Mouse (Mus musculus): ENCODE results near the gene 1500011B03Rik. TPM values are rescaled to one million over a fixed set of nuclear protein-coding genes. Genes with fewer than 3 reads are reported as not detected.
"Not testable (repeated sequence)": the region's sequence is repeated elsewhere in the genome, so short reads cannot be mapped to it uniquely, and the experiment has no call there.

1500011B03Rik gene
- polyA plus RNA-seq (2015; fragmentation: Nextera tagmentation; extraction: Ambion mirVana), result 102 and 105 TPM in 2 replicates

- 8% methylated on average over 53 of the region's 53 CpGs for WGBS
- Histone ChIP-seq H3K36me3 (peaks cover 20% of the 10 kb centered on the region), H3K4me2 (peak within 1 kb of the TSS; percentile 70), H3K9ac (peak within 1 kb of the TSS; percentile 80), H3K4me1 (peaks cover 11% of the 10 kb centered on the region), H3K4me3 (replicated peaks) (peak within 1 kb of the TSS; percentile 80), H3K27ac (peak within 1 kb of the TSS; percentile 81), H3K27me3 (no peaks in the 10 kb centered on the region), H3K9me3 (replicated peaks) (peaks cover 6% of the 10 kb centered on the region; the same call in 1 of the 2 replicates)
- ATAC-seq (replicated peaks; ENCODE audit: low FRiP score), result peak; percentile 80
These were observed at the start of gene 1500011B03Rik for GRCm38 (mm10) chr5:114822796-114823688. 1500011B03Rik (minus strand) TSS chr5:114823468.

- Histone ChIP-seq H3K9ac (no peak overlapping the region), H3K9me3 (replicated peaks) (peaks cover 14% of the 10 kb centered on the region), H3K4me3 (replicated peaks) (no peak overlapping the region), H3K27ac (no peak overlapping the region), H3K4me1 (peaks cover 9% of the 10 kb centered on the region; the same call in 1 of the 2 replicates), H3K27me3 (no peaks in the 10 kb centered on the region), H3K4me2 (no peak overlapping the region), H3K36me3 (0 out of 2 replicates have a peak, but pooled peaks cover 3% of the 10 kb centered on the region)
- 87% methylated on average over 12 of the region's 12 CpGs for WGBS
- ATAC-seq (replicated peaks; ENCODE audit: low FRiP score), result no peak
These were observed 42.0 kb upstream of the 1500011B03Rik start for GRCm38 (mm10) chr5:114865279-114865678.

GRCm38 (mm10) chr5:114864813-114865212 is 41.5 kb upstream of the 1500011B03Rik start:
- Histone ChIP-seq H3K9ac (no peak overlapping the region), H3K9me3 (replicated peaks) (peaks cover 14% of the 10 kb centered on the region), H3K4me3 (replicated peaks) (no peak overlapping the region), H3K27me3 (no peaks in the 10 kb centered on the region), H3K4me1 (peaks cover 9% of the 10 kb centered on the region; the same call in 1 of the 2 replicates), H3K27ac (no peak overlapping the region), H3K36me3 (0 out of 2 replicates have a peak, but pooled peaks cover 3% of the 10 kb centered on the region), H3K4me2 (no peak overlapping the region)
- no peak for ATAC-seq (replicated peaks; ENCODE audit: low FRiP score)
- WGBS, result 79% methylated on average over 7 of the region's 7 CpGs

- H3K27me3 ChIP-seq, result peaks cover 11% of the 10 kb centered on the region
- H3K4me3 ChIP-seq (replicated peaks), result no peak overlapping the region
- no peak overlapping the region for H3K9ac ChIP-seq
- no peak for ATAC-seq (replicated peaks; ENCODE audit: low FRiP score)
- WGBS, result 64% methylated on average over 6 of the region's 6 CpGs
- H3K4me1 ChIP-seq, result peaks cover 12% of the 10 kb centered on the region; the same call in 1 of the 2 replicates
- H3K9me3 ChIP-seq (replicated peaks), result no peaks in the 10 kb centered on the region
- H3K27ac ChIP-seq, result no peak overlapping the region
- no peak overlapping the region for H3K4me2 ChIP-seq
- H3K36me3 ChIP-seq, result no peaks in the 10 kb centered on the region
These were observed 38.5 kb upstream of the 1500011B03Rik start for GRCm38 (mm10) chr5:114861730-114862129.

GRCm38 (mm10) chr5:114859253-114859652 is 36.0 kb upstream of the 1500011B03Rik start:
- no peak for ATAC-seq (replicated peaks; ENCODE audit: low FRiP score)
- Histone ChIP-seq H3K9me3 (replicated peaks) (no peaks in the 10 kb centered on the region), H3K36me3 (no peaks in the 10 kb centered on the region), H3K9ac (no peak overlapping the region), H3K4me3 (replicated peaks) (peak overlapping the region; percentile 27), H3K4me2 (peak overlapping the region; percentile 57), H3K27me3 (peaks cover 11% of the 10 kb centered on the region), H3K4me1 (peaks cover 12% of the 10 kb centered on the region; the same call in 1 of the 2 replicates), H3K27ac (no peak overlapping the region)
- WGBS, result 7% methylated on average over 18 of the region's 18 CpGs

- H3K4me2 ChIP-seq, result peak within 1 kb of the TSS; percentile 57
- no peak within 1 kb of the TSS for H3K9ac ChIP-seq
- H3K4me3 ChIP-seq (replicated peaks), result peak within 1 kb of the TSS; percentile 27
- peaks cover 12% of the 10 kb centered on the region; the same call in 1 of the 2 replicates for H3K4me1 ChIP-seq
- peaks cover 11% of the 10 kb centered on the region for H3K27me3 ChIP-seq
- no peaks in the 10 kb centered on the region for H3K9me3 ChIP-seq (replicated peaks)
- ATAC-seq (replicated peaks; ENCODE audit: low FRiP score), result no peak
- no peak within 1 kb of the TSS for H3K27ac ChIP-seq
- WGBS, result 85% methylated on average over 12 of the region's 12 CpGs
- no peaks in the 10 kb centered on the region for H3K36me3 ChIP-seq
These were observed 35.3 kb upstream of the 1500011B03Rik start, which contains the start of gene Gm9936 for GRCm38 (mm10) chr5:114858582-114858981. Gm9936 (minus strand) TSS chr5:114858682.

- ATAC-seq (replicated peaks; ENCODE audit: low FRiP score), result not testable (repeated sequence)
- 70% methylated on average over 3 of the region's 5 CpGs for WGBS
These were observed 30.1 kb upstream of the 1500011B03Rik start, which contains the start of gene 4930519G04Rik for GRCm38 (mm10) chr5:114853364-114853763. 4930519G04Rik (plus strand) TSS chr5:114853664.

GRCm38 (mm10) chr5:114851565-114852236 is 28.4 kb upstream of the 1500011B03Rik start:
- Histone ChIP-seq H3K4me1 (no peaks in the 10 kb centered on the region), H3K27ac (no peak overlapping the region)
- ATAC-seq (replicated peaks; ENCODE audit: low FRiP score), result no peak

More at GRCm38 (mm10) chr5:114853364-114853763, 30.1 kb upstream of the 1500011B03Rik start, which contains the start of gene 4930519G04Rik:
- not testable (repeated sequence) for H3K27ac ChIP-seq; H3K4me2 ChIP-seq; H3K4me3 ChIP-seq (replicated peaks); H3K27me3 ChIP-seq; H3K9ac ChIP-seq; H3K4me1 ChIP-seq; H3K36me3 ChIP-seq; H3K9me3 ChIP-seq (replicated peaks)

GRCm38 (mm10) chr5:114844371-114844770 is 21.1 kb upstream of the 1500011B03Rik start:
- not testable (repeated sequence) for H3K27ac ChIP-seq; H3K9me3 ChIP-seq (replicated peaks); H3K4me2 ChIP-seq; H3K4me1 ChIP-seq; H3K9ac ChIP-seq; H3K36me3 ChIP-seq; ATAC-seq (replicated peaks; ENCODE audit: low FRiP score); H3K4me3 ChIP-seq (replicated peaks); H3K27me3 ChIP-seq
- WGBS, result 73% methylated on average over 2 of the region's 2 CpGs

More at GRCm38 (mm10) chr5:114851565-114852236, 28.4 kb upstream of the 1500011B03Rik start:
- Histone ChIP-seq H3K27me3 (no peaks in the 10 kb centered on the region), H3K9me3 (replicated peaks) (no peaks in the 10 kb centered on the region), H3K4me2 (no peak overlapping the region), H3K9ac (no peak overlapping the region), H3K36me3 (no peaks in the 10 kb centered on the region), H3K4me3 (replicated peaks) (no peak overlapping the region)
- 78% methylated on average over 20 of the region's 20 CpGs for WGBS

- Histone ChIP-seq H3K9ac (no peak overlapping the region), H3K27me3 (no peaks in the 10 kb centered on the region), H3K36me3 (no peaks in the 10 kb centered on the region), H3K27ac (no peak overlapping the region), H3K4me3 (replicated peaks) (no peak overlapping the region), H3K4me2 (no peak overlapping the region), H3K9me3 (replicated peaks) (no peaks in the 10 kb centered on the region), H3K4me1 (peaks cover 9% of the 10 kb centered on the region)
- 74% methylated on average over 5 of the region's 5 CpGs for WGBS
- ATAC-seq (replicated peaks; ENCODE audit: low FRiP score), result 0 out of 2 replicates have a peak, but pooled peaks have one; percentile 9
These were observed 19.4 kb upstream of the 1500011B03Rik start for GRCm38 (mm10) chr5:114842674-114843073.

GRCm38 (mm10) chr5:114842155-114842554 is 18.9 kb upstream of the 1500011B03Rik start:
- not testable (repeated sequence) for ATAC-seq (replicated peaks; ENCODE audit: low FRiP score); H3K9ac ChIP-seq; H3K4me2 ChIP-seq; H3K9me3 ChIP-seq (replicated peaks); H3K4me1 ChIP-seq; H3K27ac ChIP-seq; H3K4me3 ChIP-seq (replicated peaks); H3K27me3 ChIP-seq; H3K36me3 ChIP-seq
- WGBS, result 32% methylated on average over 3 of the region's 3 CpGs

Data from kidney, embryonic 15.5 days (tissue).